Mouse (Mus musculus) CH12.LX (cell line): ENCODE measurements around the gene Chst8. TPM values are rescaled to one million over a fixed set of nuclear protein-coding genes. Genes with fewer than 3 reads are reported as not detected.

Source experiments
- DNase-seq: peaks from one replicate; pipeline ENCODE4 v3.0.0-alpha.2; 2013; ENCODE audit errors: extremely low read depth
- H3K27ac ChIP-seq: 2 replicates; pipeline ENCODE4 v1.5.1; 2012; ENCODE audit warnings: low read depth, mild to moderate bottlenecking, control low read depth, moderate library complexity; ENCODE audit not compliant: insufficient read depth
- H3K27me3 ChIP-seq: replicated peaks from 2 replicates; pipeline ENCODE3; 2012; ENCODE audit warnings: inconsistent platforms
- H3K36me3 ChIP-seq, 2 experiments: replicated peaks in 1 of 2; 2 replicates each; pipeline versions ENCODE3 to v1.6.1; 2012; ENCODE audit warnings: inconsistent platforms in 1 of 2, low read length in 1 of 2, mild to moderate bottlenecking in 1 of 2, mixed read lengths in 1 of 2, moderate library complexity in 1 of 2; ENCODE audit not compliant: control insufficient read depth in 1 of 2, insufficient read depth in 1 of 2
- H3K4me1 ChIP-seq, 2 experiments: 2 replicates each; pipeline ENCODE4 v1.6.1; 2012; ENCODE audit warnings: inconsistent platforms in 1 of 2, moderate library complexity in 1 of 2; ENCODE audit not compliant: insufficient read depth in 2 of 2, control insufficient read depth in 1 of 2
- H3K4me2 ChIP-seq: 2 replicates; pipeline ENCODE4 v1.6.1; 2012; ENCODE audit warnings: low read depth, mild to moderate bottlenecking, control low read depth; ENCODE audit not compliant: poor library complexity, insufficient read depth, severe bottlenecking
- H3K4me3 ChIP-seq, 3 experiments: fragments of 150-350 bp in 1 of 3; sonication (generic) in 1 of 3; replicated peaks in 1 of 3; 2 replicates each; pipeline versions ENCODE3 to v1.5.1; 2011 to 2012; ENCODE audit warnings: low read depth in 2 of 3, low read length in 2 of 3, mild to moderate bottlenecking in 2 of 3, moderate library complexity in 2 of 3, control low read depth in 1 of 3, improper control_type of control experiment in 1 of 3, inconsistent platforms in 1 of 3, mixed read lengths in 1 of 3; ENCODE audit not compliant: poor library complexity in 1 of 3
- H3K79me2 ChIP-seq: replicated peaks from 2 replicates; pipeline ENCODE4 v1.6.1; 2012; ENCODE audit warnings: mild to moderate bottlenecking, moderate library complexity; ENCODE audit not compliant: control insufficient read depth, poor library complexity, insufficient read depth, severe bottlenecking; ENCODE audit errors: extremely low read depth
- H3K9ac ChIP-seq: 2 replicates; pipeline ENCODE4 v1.6.1; 2012; ENCODE audit warnings: low read depth, mild to moderate bottlenecking, control low read depth, moderate library complexity; ENCODE audit not compliant: insufficient read depth
- H3K9me3 ChIP-seq: replicated peaks from 2 replicates; pipeline ENCODE3; 2012; ENCODE audit warnings: low read length, inconsistent platforms, mixed read lengths
- BHLHE40 ChIP-seq: IDR thresholded peaks from 2 replicates; pipeline ENCODE4 v1.6.1; 2011; ENCODE audit warnings: mild to moderate bottlenecking, low read depth, low read length, improper control_type of control experiment
- CHD1 ChIP-seq: IDR thresholded peaks from 2 replicates; pipeline ENCODE4 v1.6.1; 2012; ENCODE audit warnings: low read depth, low read length, improper control_type of control experiment, inconsistent platforms
- CHD2 ChIP-seq: IDR thresholded peaks from 2 replicates; pipeline ENCODE4 v1.6.1; 2011; ENCODE audit warnings: low read length, improper control_type of control experiment
- E2F4 ChIP-seq: IDR thresholded peaks from 2 replicates; pipeline ENCODE4 v1.6.1; 2011; ENCODE audit warnings: low read depth, low read length, improper control_type of control experiment; ENCODE audit not compliant: insufficient replicate concordance
- ELF1 ChIP-seq: IDR thresholded peaks from 2 replicates; pipeline ENCODE4 v1.6.1; 2014; ENCODE audit warnings: low read depth, mild to moderate bottlenecking, inconsistent platforms, low read length, improper control_type of control experiment
- EP300 ChIP-seq: IDR thresholded peaks from 2 replicates; pipeline ENCODE4 v1.6.1; 2011; ENCODE audit warnings: low read length, improper control_type of control experiment
- ETS1 ChIP-seq: conservative IDR thresholded peaks from 2 replicates; pipeline ENCODE4 v1.6.1; 2012; ENCODE audit warnings: low read depth, mild to moderate bottlenecking, inconsistent platforms, low read length, improper control_type of control experiment, moderate library complexity
- GABPA ChIP-seq: IDR thresholded peaks from 2 replicates; pipeline ENCODE4 v1.6.1; 2012; ENCODE audit warnings: low read depth, low read length, improper control_type of control experiment, inconsistent platforms; ENCODE audit not compliant: insufficient replicate concordance
- HCFC1 ChIP-seq: IDR thresholded peaks from 2 replicates; pipeline ENCODE4 v1.6.1; 2012; ENCODE audit warnings: low read depth, mild to moderate bottlenecking, inconsistent platforms, low read length, improper control_type of control experiment
- IRF4 ChIP-seq: IDR thresholded peaks from 2 replicates; pipeline ENCODE4 v1.6.1; 2014; ENCODE audit warnings: low read depth, mild to moderate bottlenecking, inconsistent platforms, low read length, improper control_type of control experiment
- KAT2A ChIP-seq: IDR thresholded peaks from 2 replicates; pipeline ENCODE4 v1.6.1; 2012; ENCODE audit warnings: low read length, improper control_type of control experiment, inconsistent platforms; ENCODE audit not compliant: insufficient replicate concordance
- MAFK ChIP-seq: IDR thresholded peaks from 2 replicates; pipeline ENCODE4 v1.6.1; 2011; ENCODE audit warnings: low read length, improper control_type of control experiment; ENCODE audit not compliant: insufficient replicate concordance
- MAX ChIP-seq: IDR thresholded peaks from 2 replicates; pipeline ENCODE4 v1.6.1; 2011; ENCODE audit warnings: low read length, improper control_type of control experiment
- MYC ChIP-seq: IDR thresholded peaks from 2 replicates; pipeline ENCODE4 v1.6.1; 2011; ENCODE audit warnings: low read depth, mild to moderate bottlenecking, improper control_type of control experiment, low read length
- NELFE ChIP-seq: IDR thresholded peaks from 2 replicates; pipeline ENCODE4 v1.6.1; 2011; ENCODE audit warnings: low read depth, low read length, improper control_type of control experiment
- NRF1 ChIP-seq: IDR thresholded peaks from 2 replicates; pipeline ENCODE4 v1.6.1; 2014; ENCODE audit warnings: low read depth, mild to moderate bottlenecking, inconsistent platforms, low read length, improper control_type of control experiment, moderate library complexity
- PAX5 ChIP-seq: IDR thresholded peaks from 2 replicates; pipeline ENCODE4 v1.6.1; 2012; ENCODE audit warnings: low read length, inconsistent platforms, mixed read lengths
- POLR2AphosphoS2 ChIP-seq: IDR thresholded peaks from 2 replicates; pipeline ENCODE4 v1.6.1; 2011; ENCODE audit warnings: low read depth, low read length, improper control_type of control experiment
- RAD21 ChIP-seq: IDR thresholded peaks from 2 replicates; pipeline ENCODE4 v1.6.1; 2011; ENCODE audit warnings: low read depth, mild to moderate bottlenecking, low read length, improper control_type of control experiment, moderate library complexity
- RCOR1 ChIP-seq: conservative IDR thresholded peaks from 2 replicates; pipeline ENCODE4 v1.6.1; 2012; ENCODE audit warnings: low read depth, mild to moderate bottlenecking, inconsistent platforms, low read length, improper control_type of control experiment
- SIN3A ChIP-seq: IDR thresholded peaks from 2 replicates; pipeline ENCODE4 v1.6.1; 2012; ENCODE audit warnings: low read length, improper control_type of control experiment, inconsistent platforms
- TCF12 ChIP-seq: IDR thresholded peaks from 2 replicates; pipeline ENCODE4 v1.6.1; 2014; ENCODE audit warnings: low read depth, mild to moderate bottlenecking, inconsistent platforms, low read length, improper control_type of control experiment
- UBTF ChIP-seq: IDR thresholded peaks from 2 replicates; pipeline ENCODE4 v1.6.1; 2012; ENCODE audit warnings: low read depth, mild to moderate bottlenecking, inconsistent platforms, low read length, improper control_type of control experiment, moderate library complexity
- USF2 ChIP-seq: conservative IDR thresholded peaks from 2 replicates; pipeline ENCODE4 v1.6.1; 2011; ENCODE audit warnings: low read depth, low read length, improper control_type of control experiment
- ZC3H11A ChIP-seq: IDR thresholded peaks from 2 replicates; pipeline ENCODE4 v1.6.1; 2012; ENCODE audit warnings: low read depth, mild to moderate bottlenecking, inconsistent platforms, low read length, improper control_type of control experiment
- ZKSCAN1 ChIP-seq: IDR thresholded peaks from 2 replicates; pipeline ENCODE4 v1.6.1; 2012; ENCODE audit warnings: low read depth, inconsistent platforms, low read length, improper control_type of control experiment, borderline replicate concordance
- ZMIZ1 ChIP-seq: IDR thresholded peaks from 2 replicates; pipeline ENCODE4 v1.6.1; 2012; ENCODE audit warnings: low read depth, mild to moderate bottlenecking, inconsistent platforms, low read length, improper control_type of control experiment
- ZNF384 ChIP-seq: IDR thresholded peaks from 2 replicates; pipeline ENCODE4 v1.6.1; 2012; ENCODE audit warnings: low read depth, low read length, improper control_type of control experiment, inconsistent platforms
- dilution Hi-C: fragments of 300-500 bp; cut with MboI; formaldehyde crosslinking; loops from 2 replicates; pipeline ENCODE4 v1.14.3; 2020; ENCODE audit warnings: low sequenced_read_pairs; ENCODE audit not compliant: extremely low pct_unique_long_range_greater_than_20kb, extremely low pct_ligation_motif_present
- in situ Hi-C: fragments of 300-500 bp; cut with MboI; formaldehyde crosslinking; loops from 3 replicates; pipeline ENCODE4 v1.14.3; 2019; ENCODE audit warnings: low sequenced_read_pairs, low pct_ligation_motif_present, low pct_unique_long_range_greater_than_20kb, mixed read lengths
- polyA plus RNA-seq: library from polyadenylated mRNA; unstranded; fragments of >175 nt; gene quantifications from 2 replicates; pipeline ENCODE4 v1.2.1, GENCODE M21; 2012; ENCODE audit warnings: low read depth; ENCODE audit not compliant: insufficient read length
- total RNA-seq, 2 experiments: library from RNA; depleted of rRNA; stranded (reverse); fragments of 300-350 nt in 1 of 2; fragments of >200 nt in 1 of 2; gene quantifications; 2 replicates each; pipeline ENCODE4 v1.2.3; 2012 to 2014

Chst8 gene
- total and polyA plus RNA-seq, 3 experiments: 0.13 to 0.27 (median 0.16) TPM

DNA sequence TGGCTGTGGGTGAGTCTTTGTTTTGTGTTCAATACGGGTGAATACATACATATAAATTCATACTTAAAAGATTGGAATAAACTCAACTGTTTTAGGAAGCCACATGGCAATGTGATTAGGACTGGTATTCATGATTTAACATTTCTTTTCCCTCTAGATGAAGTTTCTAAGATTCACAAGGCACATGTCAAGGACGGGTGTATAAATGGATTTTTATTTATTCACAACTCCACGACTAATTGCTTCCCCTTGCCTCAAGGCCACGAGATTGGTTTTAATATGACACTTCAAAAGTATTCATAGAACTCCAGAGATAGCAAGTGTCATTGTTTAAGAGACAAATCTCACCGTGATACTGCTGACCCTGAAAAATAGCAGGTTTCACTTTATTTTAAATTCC lies 155.9 kb downstream of the Chst8 start, which contains the start of gene Kctd15:
Gene Kctd15, minus strand, starts transcription at position 101 of the 400 bp plus-strand sequence.
- peak within 1 kb of the TSS; percentile 53; the same call in 1 of the 2 replicates for H3K4me2 ChIP-seq
- peaks cover 5 to 14% of the 10 kb centered on the region in 2 experiments for H3K4me1 ChIP-seq
- no peak for TF ChIP-seq ZMIZ1
- no peak for TF ChIP-seq NELFE
- TF ChIP-seq IRF4: no peak
- no peak for TF ChIP-seq MAX
- TF ChIP-seq RCOR1: no peak
- TF ChIP-seq TCF12: no peak
- TF ChIP-seq ETS1: no peak
- no peak for TF ChIP-seq MAFK
- TF ChIP-seq PAX5: no peak
- no peak for TF ChIP-seq SIN3A
- no peak for TF ChIP-seq ELF1
- no peak for TF ChIP-seq NRF1
- no peak for TF ChIP-seq BHLHE40
- TF ChIP-seq HCFC1: no peak
- TF ChIP-seq RAD21: no peak
- no peak for TF ChIP-seq KAT2A
- TF ChIP-seq USF2: no peak
- TF ChIP-seq GABPA: no peak
- H3K4me3 ChIP-seq: peak within 1 kb of the TSS in 2 of 3 experiments; percentile 73 to 75
- no peaks in the 10 kb centered on the region for H3K36me3 ChIP-seq
- H3K79me2 ChIP-seq: no peaks in the 10 kb centered on the region
- H3K9ac ChIP-seq: peak within 1 kb of the TSS; percentile 94; the same call in 1 of the 2 replicates
- DNase-seq: no peak
- in situ Hi-C loops (loop anchor here (25.0 kb wide), 2 partner anchors 144 to 394 kb away; partner anchors contain the start of gene Gm6096), dilution Hi-C loops (no loop called here)
- no peaks in the 10 kb centered on the region for H3K27me3 ChIP-seq
- no peak within 1 kb of the TSS for H3K27ac ChIP-seq
- H3K9me3 ChIP-seq: peaks cover 2% of the 10 kb centered on the region

- Histone ChIP-seq H3K9me3 (peaks cover 2% of the 10 kb centered on the region), H3K79me2 (no peaks in the 10 kb centered on the region), H3K27me3 (no peaks in the 10 kb centered on the region), H3K4me1 (peaks cover 10 to 24% of the 10 kb centered on the region in 2 experiments), H3K4me2 (peak overlapping the region; percentile 53; the same call in 1 of the 2 replicates), H3K27ac (peak overlapping the region; percentile 72), H3K4me3 (peak overlapping the region; percentile 53 to 75 (median 73)), H3K36me3 (peaks cover 0 to 6% of the 10 kb centered on the region in 2 experiments), H3K9ac (peak overlapping the region; percentile 94)
- in situ Hi-C loops: loop anchor here (25.0 kb wide), 2 partner anchors 143 to 393 kb away; partner anchors contain the start of gene Gm6096
- peak; percentile 77 for DNase-seq
- dilution Hi-C loops: no loop called here
- TF ChIP-seq MYC: no peak
- TF ChIP-seq RCOR1: no peak
- TF ChIP-seq TCF12: peak; percentile 52; the same call in 1 of the 2 replicates
- no peak for TF ChIP-seq ZNF384
- TF ChIP-seq ZKSCAN1: no peak
- no peak for TF ChIP-seq CHD1
- TF ChIP-seq E2F4: no peak
- TF ChIP-seq UBTF: peak; percentile 83
- TF ChIP-seq ZC3H11A: peak; percentile 48
- no peak; the same call in 1 of the 2 replicates for TF ChIP-seq ELF1
- TF ChIP-seq CHD2: peak; percentile 15; the same call in 1 of the 2 replicates
- TF ChIP-seq MAX: peak; percentile 53; the same call in 1 of the 2 replicates
- peak; percentile 80; the same call in 1 of the 2 replicates for TF ChIP-seq IRF4
- TF ChIP-seq HCFC1: 0 out of 2 replicates have a peak, but pooled peaks have one; percentile 26
- TF ChIP-seq POLR2AphosphoS2: no peak
- TF ChIP-seq PAX5: no peak
- TF ChIP-seq EP300: no peak; the same call in 1 of the 2 replicates
- TF ChIP-seq NELFE: peak; percentile 51; the same call in 1 of the 2 replicates
Measured at GRCm38 (mm10) chr7:34655086-34655839, 157.2 kb downstream of the Chst8 start.
